Comparison of ENCODE assay signal across 15 mouse cellular contexts in genomic region chr15:96972706-96973274, GRCm38 (mm10).
"Had no signal": no experiment of that assay in that cellular context is flagged by ENCODE, and none has a peak within 500 bp of the region (broad histone marks: within the 10 kb centered on the region; RNA-seq: fewer than 3 reads in every experiment).

No protein-coding gene starts in this region.

- H3K36me3 ChIP-seq: limb, embryonic 12.5 days; midbrain, embryonic 13.5 days; neural tube, embryonic 15.5 days had no signal

- H3K4me3 ChIP-seq: limb, embryonic 12.5 days; midbrain, embryonic 13.5 days; myocyte; neural tube, embryonic 15.5 days had no signal

- H3K4me1 ChIP-seq: midbrain, embryonic 13.5 days; neural tube, embryonic 15.5 days had no signal

- H3K27me3 ChIP-seq: limb, embryonic 12.5 days; midbrain, embryonic 13.5 days; neural tube, embryonic 15.5 days had no signal

- H3K4me2 ChIP-seq: limb, embryonic 12.5 days; midbrain, embryonic 13.5 days; neural tube, embryonic 15.5 days had no signal

- H3K27ac ChIP-seq: kidney, postnatal 0 days; limb, embryonic 12.5 days; liver, embryonic 14.5 days; midbrain, embryonic 13.5 days; neural tube, embryonic 15.5 days had no signal

- DNase-seq: kidney, adult 11 months; kidney, adult 9 months; kidney, postnatal 36 days; layer of hippocampus, adult 9-11 months; layer of hippocampus, postnatal 36 days; right cerebral cortex, adult 18-20 months; right cerebral cortex, postnatal 25 days; thymus, adult 18-20 months; thymus, postnatal 14 days had no signal

- H3K9me3 ChIP-seq: limb, embryonic 12.5 days; midbrain, embryonic 13.5 days; neural tube, embryonic 15.5 days had no signal

- H3K9ac ChIP-seq: limb, embryonic 12.5 days; liver, embryonic 14.5 days; midbrain, embryonic 13.5 days; neural tube, embryonic 15.5 days had no signal

- ATAC-seq: midbrain, embryonic 13.5 days had no signal
